Mouse (Mus musculus): ENCODE results near the gene Grip1.

Gene Grip1

GRCm38 (mm10) chr10:119573134-119573533, 119.5 kb downstream of the Grip1 start:
- DNase-seq (ENCODE audit: low read depth) = no peak

GRCm38 (mm10) chr10:119575780-119576179, 122.2 kb downstream of the Grip1 start:
- DNase-seq (ENCODE audit: low read depth) = no peak

DNA sequence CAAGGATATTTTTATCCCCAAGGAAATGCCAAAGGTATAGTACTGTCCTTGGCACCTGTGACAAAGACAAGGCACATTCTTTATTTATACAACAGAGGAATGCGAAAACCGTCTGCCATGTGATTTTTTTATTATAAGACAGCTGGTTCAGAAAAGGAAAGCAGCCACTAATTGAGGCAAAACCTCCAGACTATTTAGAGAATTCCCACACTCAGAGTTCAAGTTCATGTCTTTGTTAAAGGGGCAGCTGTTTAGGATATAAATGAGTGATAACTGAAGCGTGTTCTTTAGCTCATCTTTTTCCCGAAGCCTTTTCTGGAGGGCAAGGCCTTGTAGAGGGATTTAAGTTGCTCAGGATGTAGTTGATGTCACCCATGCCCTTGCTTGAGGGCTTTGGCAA, 126.4 kb downstream of the Grip1 start:
- no peak for DNase-seq (ENCODE audit: low read depth)

DNA sequence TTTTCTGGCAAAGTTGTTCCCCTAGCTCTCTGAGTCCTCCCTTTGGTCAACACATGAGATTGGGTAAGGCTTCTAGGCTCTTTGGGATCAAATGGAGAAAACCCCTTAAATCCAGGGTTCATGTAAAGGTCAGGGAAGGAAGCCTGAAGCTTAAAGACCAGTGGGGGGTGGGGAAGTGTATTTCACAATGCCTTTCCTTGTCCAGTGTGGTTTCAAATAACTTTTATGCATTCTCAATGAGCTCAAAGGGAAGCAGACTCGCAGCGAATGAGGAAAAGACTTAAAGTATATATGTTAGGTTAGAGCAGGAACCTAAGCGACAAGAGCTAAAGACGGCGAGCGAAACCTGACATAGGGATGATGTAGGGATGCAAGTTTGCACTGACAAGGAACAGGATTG, 131.0 kb downstream of the Grip1 start:
- DNase-seq (ENCODE audit: low read depth) = no peak

DNA sequence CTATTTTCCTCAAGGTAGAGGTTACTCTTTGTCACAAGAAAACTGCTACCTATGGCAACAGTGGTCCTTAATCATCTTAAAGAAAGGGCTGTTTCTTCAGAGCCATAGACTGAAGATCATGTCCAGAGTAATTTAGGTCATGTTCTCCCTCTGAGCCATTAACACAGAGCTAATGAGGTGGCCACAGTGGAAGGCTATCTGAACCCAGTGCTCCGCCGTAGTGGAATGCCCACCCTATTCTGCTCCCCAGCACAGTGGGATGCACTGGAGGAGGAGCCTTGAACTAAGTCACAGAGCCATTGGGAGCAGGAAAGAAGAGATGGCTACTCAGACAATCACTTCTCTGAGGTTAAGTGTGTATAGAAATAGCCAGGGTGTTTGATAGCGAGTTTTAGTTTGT, 133.3 kb downstream of the Grip1 start:
- DNase-seq (ENCODE audit: low read depth) = no peak

- DNase-seq (ENCODE audit: low read depth) = no peak
These were observed 143.2 kb downstream of the Grip1 start for GRCm38 (mm10) chr10:119596822-119597221.

GRCm38 (mm10) chr10:119607501-119607900, 153.9 kb downstream of the Grip1 start:
- DNase-seq (ENCODE audit: low read depth) = no peak

DNA sequence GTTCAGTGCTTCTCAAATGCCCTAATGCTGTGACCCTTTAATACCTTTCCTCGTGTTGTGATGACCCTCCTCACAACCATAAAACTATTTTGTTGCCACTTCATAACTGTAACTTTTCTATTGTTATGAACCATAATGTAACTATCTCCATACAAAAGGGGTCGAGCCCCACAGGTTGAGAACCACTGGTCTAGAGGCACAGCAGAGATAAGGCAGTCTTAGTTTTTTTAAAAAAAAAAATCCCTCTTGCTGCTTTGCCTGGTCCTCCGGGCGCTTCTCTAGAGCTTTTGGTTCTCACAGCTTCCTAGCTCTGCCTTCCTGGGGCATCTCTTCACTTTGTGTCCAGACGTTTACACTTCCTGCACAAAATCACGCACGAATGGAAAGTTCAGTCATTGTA, 155.4 kb downstream of the Grip1 start:
- DNase-seq (ENCODE audit: low read depth) = no peak

DNA sequence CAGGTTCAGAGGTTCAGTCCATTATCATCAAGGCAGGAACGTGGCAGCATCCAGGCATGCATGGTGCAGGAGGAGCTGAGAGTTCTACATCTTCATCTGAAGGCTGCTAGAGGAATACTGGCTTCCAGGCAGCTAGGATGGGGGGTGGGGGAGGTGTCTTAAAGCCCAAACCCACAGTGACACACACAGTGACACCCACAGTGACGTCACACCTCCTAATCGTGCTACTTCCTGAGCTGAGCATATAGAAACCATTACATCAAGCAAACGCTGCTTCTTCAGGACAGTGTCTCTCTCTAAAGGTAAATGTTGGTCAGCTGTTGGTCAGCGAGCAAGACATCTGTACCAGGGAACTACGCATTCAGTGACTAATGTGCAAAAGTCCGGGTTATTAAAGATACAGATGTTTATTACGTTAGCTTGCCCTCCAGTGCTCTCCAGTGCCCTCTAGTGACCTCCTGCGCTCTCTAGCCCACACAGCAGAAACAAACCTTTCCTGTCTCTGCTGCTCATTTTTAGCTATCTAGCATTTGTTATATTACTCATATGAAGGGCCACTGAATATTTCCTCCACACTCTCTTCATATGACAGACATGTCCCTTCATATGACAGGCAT, 156.8 kb downstream of the Grip1 start:
- peak; percentile 68 for DNase-seq (ENCODE audit: low read depth)

GRCm38 (mm10) chr10:119612034-119612433, 158.4 kb downstream of the Grip1 start:
- no peak for DNase-seq (ENCODE audit: low read depth)

DNA sequence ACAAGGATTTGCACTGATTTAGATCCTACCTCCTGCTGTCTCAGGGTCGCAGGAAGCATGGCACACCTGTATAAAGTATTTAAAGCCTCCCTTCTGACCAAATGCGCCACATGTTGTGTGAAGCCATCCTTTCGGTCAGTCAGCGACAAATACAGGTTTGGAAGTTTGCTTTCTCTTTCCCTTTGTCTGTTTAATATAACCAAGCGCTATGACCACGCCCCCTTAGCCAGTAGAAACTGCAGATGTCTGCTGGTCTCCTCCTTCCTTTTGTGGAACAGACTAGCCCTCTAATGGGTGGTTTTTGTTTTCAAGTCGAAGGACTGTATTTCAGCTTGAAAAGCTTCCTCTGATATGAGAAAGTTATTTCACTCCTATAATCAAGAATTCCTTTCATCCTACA, 161.1 kb downstream of the Grip1 start:
- peak; percentile 70 for DNase-seq (ENCODE audit: low read depth)

DNA sequence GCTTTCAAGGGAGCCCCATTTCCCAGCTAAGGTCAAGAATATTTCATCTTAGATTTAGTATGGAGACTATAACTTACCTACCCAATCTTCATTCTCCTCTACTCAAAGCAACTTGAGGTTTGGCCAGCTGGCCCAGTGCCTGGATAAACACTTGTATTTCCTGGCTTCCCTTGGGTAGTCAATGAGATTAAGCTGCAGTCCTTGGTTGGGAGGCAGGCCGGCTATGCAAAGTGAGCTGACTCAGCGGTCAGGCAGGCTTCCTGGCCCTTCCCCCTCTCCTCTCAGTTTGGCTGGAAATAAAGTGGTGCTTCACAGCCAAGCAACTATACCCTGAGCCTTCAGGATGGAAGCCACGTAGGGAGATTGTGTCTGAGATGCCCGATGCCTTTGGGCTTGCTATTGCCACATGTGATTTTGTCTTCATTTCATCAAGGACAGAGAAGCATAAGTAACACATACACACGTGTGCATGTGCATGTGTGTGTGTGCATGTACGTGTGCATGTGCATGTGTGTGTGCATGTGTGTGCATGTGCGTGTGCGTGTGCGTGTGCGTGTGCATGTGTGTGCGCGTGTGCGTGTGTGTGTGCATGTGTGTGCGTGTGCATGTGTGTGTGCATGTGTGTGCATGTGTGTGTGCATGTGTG, 161.7 kb downstream of the Grip1 start:
- peak; percentile 92 for DNase-seq (ENCODE audit: low read depth)

- DNase-seq (ENCODE audit: low read depth) = no peak
These were observed 162.4 kb downstream of the Grip1 start for GRCm38 (mm10) chr10:119616078-119616477.

DNA sequence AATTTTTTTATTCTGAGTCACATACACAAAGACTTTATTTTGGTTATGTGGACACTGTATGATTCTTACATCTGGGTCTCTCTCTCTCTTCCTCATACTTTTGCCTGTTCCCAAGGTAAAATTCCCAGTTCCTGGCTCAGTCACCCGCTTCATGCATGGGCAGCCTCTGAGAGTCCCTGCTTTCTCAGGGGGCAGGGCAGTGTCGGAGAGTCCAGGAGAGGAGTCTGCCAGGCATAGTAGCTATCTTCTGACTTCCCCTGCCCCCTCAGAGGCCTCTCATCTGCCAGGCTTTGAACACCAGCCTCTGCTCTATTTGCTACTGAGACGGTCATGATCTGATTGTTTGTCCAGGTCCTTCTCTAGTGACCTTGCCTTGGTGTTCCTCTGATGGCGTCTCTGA, 175.0 kb downstream of the Grip1 start:
- no peak for DNase-seq (ENCODE audit: low read depth)

GRCm38 (mm10) chr10:119630401-119630800, 176.8 kb downstream of the Grip1 start:
- no peak for DNase-seq (ENCODE audit: low read depth)

DNA sequence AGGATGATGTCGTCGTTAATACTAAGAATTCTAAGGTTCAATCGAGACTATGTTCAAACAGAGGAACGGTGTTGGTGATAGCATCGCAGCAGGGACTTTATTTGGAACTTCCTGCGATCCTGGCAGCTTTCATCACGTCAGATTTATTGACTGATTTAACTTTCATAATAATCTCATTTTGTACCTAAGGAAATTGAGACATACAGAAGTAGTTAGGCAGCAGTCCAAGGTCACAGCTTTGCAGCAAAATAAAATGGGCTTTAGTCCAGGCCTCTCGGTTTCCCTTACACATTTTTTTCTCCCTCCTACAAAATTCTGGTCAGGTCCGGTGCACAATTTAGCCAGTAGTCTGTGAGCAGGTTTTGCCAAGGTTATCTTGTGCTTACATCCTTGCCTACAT, 178.3 kb downstream of the Grip1 start:
- no peak for DNase-seq (ENCODE audit: low read depth)

GRCm38 (mm10) chr10:119634544-119634943, 180.9 kb downstream of the Grip1 start:
- DNase-seq (ENCODE audit: low read depth) = no peak

DNA sequence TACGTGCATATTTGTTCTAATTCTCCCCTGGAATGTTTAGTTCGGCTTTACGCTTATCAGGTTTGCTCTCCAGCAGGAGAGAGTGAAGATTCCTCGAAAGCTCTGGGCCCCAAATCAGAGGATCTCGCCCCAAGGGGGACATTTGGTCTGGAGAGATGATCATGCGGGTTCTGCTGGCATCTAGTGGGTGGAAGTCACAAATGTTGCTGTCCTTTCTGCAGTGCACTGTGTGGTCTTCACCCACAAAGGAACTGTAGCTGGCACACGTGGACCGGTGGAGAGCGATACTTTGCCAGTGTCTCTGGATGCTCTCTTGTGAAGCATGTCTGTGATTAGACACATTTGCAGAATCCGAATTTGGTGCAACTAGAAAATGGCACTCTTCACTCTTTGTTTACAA, 186.9 kb downstream of the Grip1 start:
- peak; percentile 5 for DNase-seq (ENCODE audit: low read depth)

DNA sequence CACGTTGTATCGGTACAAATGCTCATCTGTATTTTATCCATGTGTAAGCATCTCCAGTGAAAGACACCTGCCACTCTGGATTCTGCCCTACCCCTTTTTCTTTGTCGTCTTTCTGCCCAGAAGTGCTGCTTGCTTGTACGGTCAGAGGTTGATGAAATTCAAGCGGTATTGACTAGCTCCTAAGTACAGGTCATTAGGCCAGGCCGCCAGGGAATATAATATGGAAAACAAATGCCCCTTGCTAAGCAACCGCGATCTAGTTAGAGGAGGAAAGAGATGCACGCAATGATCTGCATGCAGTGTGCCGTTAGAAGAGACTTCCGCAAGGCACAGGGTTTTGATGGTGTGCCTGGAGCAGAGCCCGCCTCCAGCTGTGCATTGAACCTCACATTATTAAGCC, 187.4 kb downstream of the Grip1 start:
- no peak for DNase-seq (ENCODE audit: low read depth)

- DNase-seq (ENCODE audit: low read depth) = no peak
These were observed 190.7 kb downstream of the Grip1 start for GRCm38 (mm10) chr10:119644289-119644688.

DNA sequence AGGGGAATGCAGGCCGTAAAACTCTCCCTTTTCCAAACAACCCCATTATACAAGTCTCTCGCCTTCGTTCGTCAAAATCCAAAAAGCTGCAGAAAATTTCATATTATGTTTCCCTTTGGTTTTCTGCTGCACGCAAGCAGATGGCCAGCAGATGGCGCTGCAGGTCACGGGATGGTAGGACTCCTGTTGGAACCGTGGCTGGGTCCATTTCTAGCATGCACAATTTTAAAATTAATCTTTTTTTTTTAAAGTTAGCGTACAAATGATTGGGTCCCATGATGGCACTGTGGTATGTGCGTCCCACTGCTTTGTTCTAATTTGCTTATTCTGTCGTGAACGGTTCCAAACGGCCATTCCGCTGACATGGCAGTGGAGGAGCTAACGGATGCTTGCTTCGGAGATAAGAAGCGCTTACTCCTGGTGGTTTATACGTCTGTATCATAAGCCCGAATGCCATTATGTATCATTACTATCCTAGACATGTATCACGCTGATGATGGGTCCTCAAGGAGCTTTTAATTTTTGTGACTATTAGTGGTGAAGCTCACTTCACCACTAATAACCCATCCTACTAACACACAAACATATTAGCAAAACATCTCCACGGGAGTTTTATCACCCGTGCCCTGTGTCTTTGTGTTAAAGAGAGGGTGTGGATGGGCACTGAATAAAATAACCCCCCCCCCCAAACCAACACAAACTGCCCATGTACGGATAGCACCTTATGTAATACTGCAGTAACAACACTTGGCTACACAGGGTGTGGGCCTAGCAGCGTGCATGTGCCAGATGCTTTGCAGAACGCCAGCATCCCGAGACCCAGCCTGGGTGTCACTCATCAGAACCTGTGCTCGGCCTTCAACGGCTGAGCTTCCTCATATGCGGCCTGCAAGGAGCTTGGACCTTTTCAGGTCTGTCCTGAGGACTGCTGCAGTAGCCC, 193.1 kb downstream of the Grip1 start:
- DNase-seq (ENCODE audit: low read depth) = peak; percentile 53

GRCm38 (mm10) chr10:119660677-119661353, 207.2 kb downstream of the Grip1 start:
- no peak for DNase-seq (ENCODE audit: low read depth)
